In the genomic region with DNA sequence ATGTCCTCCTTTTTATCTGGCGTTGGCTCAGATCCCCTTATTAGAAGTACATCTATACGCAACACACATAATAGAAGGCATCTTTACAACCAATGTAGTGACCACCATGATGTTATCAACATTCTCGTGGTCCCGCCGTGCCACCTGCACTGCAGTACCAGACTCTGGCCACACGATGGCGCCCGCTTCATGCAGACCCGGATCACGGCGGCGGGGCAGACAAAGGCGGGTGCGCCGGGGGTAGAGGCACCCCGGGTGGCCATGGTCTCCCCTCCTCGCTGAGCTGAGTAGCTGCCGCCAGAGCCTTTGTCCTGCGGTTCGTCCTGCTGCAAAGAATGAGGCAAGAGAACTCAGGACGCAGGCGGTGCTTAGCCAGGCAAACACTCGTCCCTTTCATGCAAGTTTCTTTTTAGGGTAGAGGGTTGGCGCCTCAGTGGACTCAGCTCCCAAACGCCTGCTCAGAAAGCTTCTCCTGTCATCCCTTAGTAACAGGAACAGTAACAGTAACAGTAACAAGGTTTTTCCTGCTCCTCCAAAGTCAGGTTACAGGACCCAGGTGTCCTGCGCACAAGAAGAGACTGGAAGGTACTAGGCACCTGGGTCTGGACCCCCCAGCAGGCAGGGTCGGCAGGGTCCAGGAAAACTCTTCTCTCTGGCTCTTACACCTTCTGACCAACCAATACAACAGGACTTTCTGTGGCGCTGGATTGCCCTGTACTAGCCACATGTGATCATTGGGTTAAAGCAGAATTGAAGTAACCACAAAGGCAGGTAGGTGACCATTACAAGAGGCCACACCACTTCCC, we compare ENCODE assay signal across 8 mouse cellular contexts. TPM values are rescaled to one million over a fixed set of nuclear protein-coding genes. Genes with fewer than 3 reads are reported as not detected.
DNase-seq lines count a peak whose midpoint lies in the region; ATAC-seq lines count a peak whose summit lies in the region.

No protein-coding gene starts in this region.

- ATAC-seq in hindbrain, embryonic 14.5 days (ENCODE audit: low FRiP score): peak; percentile 91

- H3K9ac ChIP-seq in hindbrain, embryonic 14.5 days: peak overlapping the region; percentile 68

- no peaks in the 10 kb centered on the region for H3K9me3 ChIP-seq in hindbrain, embryonic 14.5 days (ENCODE audit: control insufficient read depth, low read length)

- H3K27ac ChIP-seq in hindbrain, embryonic 14.5 days: peak overlapping the region; percentile 61; the same call in 1 of the 2 replicates

- H3K4me3 ChIP-seq in hindbrain, embryonic 14.5 days (replicated peaks; ENCODE audit: low read length): peak overlapping the region; percentile 41

- DNase-seq in R1 (ENCODE audit: low read depth, low spot score): peak; percentile 65
- peak; percentile 88 to 89 for DNase-seq in cerebellum, postnatal 14 days
- peak; percentile 80 to 82 for DNase-seq in frontal cortex, postnatal 25 days (ENCODE audit: low spot score in 2 of 2)
- DNase-seq in hindbrain, embryonic 14.5 days (ENCODE audit: low spot score): peak; percentile 86
- peak; percentile 67 for DNase-seq in left cerebral cortex, adult 11 months (ENCODE audit: low spot score)
- peak; percentile 75 to 84 for DNase-seq in lung, postnatal 4 days
- peak; percentile 80 for DNase-seq in right cerebral cortex, adult 18-20 months
- peak; percentile 20 for DNase-seq in urinary bladder, postnatal 10 days (ENCODE audit: low spot score)

- WGBS in hindbrain, embryonic 14.5 days: 7% methylated on average over 28 of the region's 28 CpGs

- H3K4me2 ChIP-seq in hindbrain, embryonic 14.5 days (replicated peaks): peak overlapping the region; percentile 58

- H3K27me3 ChIP-seq in hindbrain, embryonic 14.5 days (ENCODE audit: control insufficient read depth, insufficient read depth, low read length): no peaks in the 10 kb centered on the region

- no peaks in the 10 kb centered on the region; the same call in 1 of the 2 replicates for H3K4me1 ChIP-seq in hindbrain, embryonic 14.5 days (replicated peaks; ENCODE audit: control insufficient read depth, insufficient read depth, low read length)

- no peaks in the 10 kb centered on the region for H3K36me3 ChIP-seq in hindbrain, embryonic 14.5 days (replicated peaks; ENCODE audit: control insufficient read depth, insufficient read depth)

RNA-seq across cellular contexts. Expression of a gene that starts 25.4 kb away (rescaled TPM):
- polyA plus RNA-seq in hindbrain, embryonic 14.5 days (2014; fragmentation: Nextera tagmentation; extraction: Ambion mirVana): not detected in 2 replicates

RNA-seq across cellular contexts. Expression of a gene that starts 28.4 kb away (rescaled TPM):
- 106 and 117 TPM in 2 replicates for polyA plus RNA-seq in hindbrain, embryonic 14.5 days (2014; fragmentation: Nextera tagmentation; extraction: Ambion mirVana)

Comparison
In these comparisons a context has a peak if more than half of its experiments do, and no peak if none do; other contexts are left out.
1. Peak in every context shown above with its lines: DNase-seq, ATAC-seq, H3K4me3 ChIP-seq and H3K27ac ChIP-seq.
2. DNase-seq: peak in every context shown above with its lines; median percentile 88 in cerebellum, postnatal 14 days; 86 in hindbrain, embryonic 14.5 days; 81 in frontal cortex, postnatal 25 days; 80 in right cerebral cortex, adult 18-20 months; 80 in lung, postnatal 4 days; 67 in left cerebral cortex, adult 11 months; 65 in R1; 20 in urinary bladder, postnatal 10 days.